Mouse (Mus musculus) inflammation-experienced regulatory T-cells, adult 6 months (primary cell): ENCODE results near the gene Pofut2. TPM values are rescaled to one million over a fixed set of nuclear protein-coding genes. Genes with fewer than 3 reads are reported as not detected.

Experiments used
- ATAC-seq: one replicate; pipeline ENCODE4 v1.8.0; 2017
- polyA plus RNA-seq, 3 experiments: library from polyadenylated mRNA; unstranded; fragments of 100-300 nt; shearing (Covaris generic); gene quantifications; one replicate each; pipeline ENCODE4 v1.2.1; 2017

Pofut2 gene
- polyA plus RNA-seq, 3 experiments from 2014 or later = 19.4 to 24.9 (median 19.8) TPM

- ATAC-seq = no peak
Observed at GRCm38 (mm10) chr10:77231861-77232755, 26.9 kb upstream of the Pofut2 start.

GRCm38 (mm10) chr10:77233230-77233629 is 25.8 kb upstream of the Pofut2 start:
- no peak for ATAC-seq

DNA sequence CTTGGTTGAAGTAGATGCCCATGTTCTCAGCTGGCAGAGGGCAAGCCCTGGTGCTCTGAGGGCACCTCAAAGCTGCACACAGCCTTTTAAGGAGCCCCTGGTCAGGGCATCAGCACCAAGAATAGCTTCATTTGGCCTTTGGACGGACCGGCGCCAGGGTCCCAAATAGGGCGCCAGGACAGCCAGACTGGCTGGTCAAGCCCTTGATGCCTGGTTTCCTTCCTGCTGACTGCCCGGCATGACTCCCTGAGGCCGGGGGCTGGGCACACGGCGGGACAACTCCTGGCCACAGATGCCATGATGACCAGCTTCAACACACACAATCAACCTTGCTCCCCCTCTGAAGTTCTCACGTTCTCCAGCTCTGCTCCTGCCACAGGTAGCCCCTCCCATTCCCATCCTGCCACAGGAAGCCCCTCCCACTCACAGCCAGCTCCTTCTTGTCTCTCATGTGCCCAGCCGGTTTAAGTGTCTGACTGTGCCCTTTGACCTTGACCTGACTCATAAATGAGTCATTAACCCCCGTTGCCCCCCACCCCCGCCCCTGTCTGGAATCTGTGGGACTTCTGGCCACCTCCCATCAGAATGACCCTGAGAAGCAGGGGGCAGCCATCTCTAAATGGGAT is 23.9 kb upstream of the Pofut2 start:
- ATAC-seq = no peak

- no peak for ATAC-seq
Observed at GRCm38 (mm10) chr10:77237795-77238580, 21.0 kb upstream of the Pofut2 start.

DNA sequence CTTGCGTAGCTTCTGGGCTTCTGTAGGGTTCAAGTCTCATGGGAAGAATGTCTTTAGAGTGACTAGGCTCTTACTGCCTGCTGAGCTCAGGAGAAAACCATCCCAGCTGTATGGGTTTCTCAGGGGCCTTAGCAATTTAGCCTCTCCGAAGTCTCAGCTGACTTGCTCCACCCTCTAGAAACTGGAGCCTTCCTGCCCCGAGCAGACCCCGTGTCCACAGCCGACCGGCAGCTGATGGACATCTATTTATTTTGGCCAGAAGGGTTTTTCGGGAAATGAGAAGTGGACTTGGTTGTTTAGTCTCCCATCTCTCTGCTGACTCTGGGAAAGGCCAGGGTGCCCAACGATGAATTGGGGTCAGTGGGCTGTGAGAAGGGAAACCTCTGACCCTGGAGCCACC is 18.3 kb upstream of the Pofut2 start:
- ATAC-seq = no peak

DNA sequence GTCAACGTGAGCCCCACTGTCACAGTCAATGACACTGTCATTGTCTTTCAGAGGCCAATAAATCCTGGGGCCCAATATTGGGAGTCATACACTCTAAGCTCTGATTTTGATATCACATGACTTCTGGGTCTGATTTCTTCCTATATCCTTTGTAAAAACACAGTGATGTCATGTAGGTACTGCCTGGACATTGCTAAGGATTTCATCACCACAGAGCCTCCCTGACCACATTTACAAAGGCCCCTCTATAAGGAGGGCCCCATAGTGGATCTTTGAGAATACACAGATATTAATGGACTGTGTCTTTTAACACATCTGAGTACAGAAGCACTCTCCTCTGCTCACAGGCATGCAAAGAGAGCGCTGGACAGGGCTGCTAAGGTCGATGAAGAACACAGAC is 16.6 kb upstream of the Pofut2 start:
- ATAC-seq = no peak

GRCm38 (mm10) chr10:77242871-77243270 is 16.1 kb upstream of the Pofut2 start:
- no peak for ATAC-seq

- ATAC-seq = no peak
Observed at GRCm38 (mm10) chr10:77243572-77244161, 15.4 kb upstream of the Pofut2 start.

DNA sequence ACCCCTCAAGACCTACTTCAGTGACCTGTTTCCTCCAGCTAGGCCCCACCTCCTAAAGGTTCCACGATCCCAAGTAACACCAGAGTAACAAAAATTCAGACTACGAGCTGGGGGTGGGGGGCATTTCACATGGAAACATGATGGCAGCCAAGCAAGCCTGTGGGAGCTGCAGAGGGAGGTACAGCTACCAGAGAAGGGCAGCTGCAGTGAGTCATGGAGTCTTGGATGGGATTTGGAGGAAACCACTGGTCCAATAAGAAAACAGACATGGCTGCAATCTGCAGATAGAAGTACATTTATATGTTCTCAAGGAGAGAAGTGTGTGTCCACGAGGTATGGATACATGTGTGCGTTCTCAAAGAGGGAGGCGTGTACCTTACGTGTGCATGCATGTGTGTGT is 14.2 kb upstream of the Pofut2 start:
- ATAC-seq = no peak

DNA sequence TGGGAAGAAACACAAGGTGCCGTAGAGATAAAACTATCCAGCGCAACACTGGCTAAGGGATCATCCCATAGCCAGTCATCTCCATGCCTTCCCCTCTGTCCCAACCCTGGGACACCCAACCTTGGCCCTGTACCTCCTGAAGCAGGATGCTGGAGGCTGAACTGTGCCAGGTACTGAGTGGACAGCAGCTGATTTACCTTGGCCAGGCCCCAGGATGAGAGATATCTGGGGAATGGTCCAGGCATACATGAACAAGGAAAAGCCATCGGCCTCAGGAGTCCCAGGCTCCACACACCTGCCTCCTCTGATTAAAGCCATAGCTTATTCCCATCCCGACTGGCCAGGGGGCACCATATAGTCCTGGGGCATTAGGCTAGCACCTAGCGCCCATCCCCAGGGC is 12.0 kb upstream of the Pofut2 start:
- ATAC-seq = no peak

DNA sequence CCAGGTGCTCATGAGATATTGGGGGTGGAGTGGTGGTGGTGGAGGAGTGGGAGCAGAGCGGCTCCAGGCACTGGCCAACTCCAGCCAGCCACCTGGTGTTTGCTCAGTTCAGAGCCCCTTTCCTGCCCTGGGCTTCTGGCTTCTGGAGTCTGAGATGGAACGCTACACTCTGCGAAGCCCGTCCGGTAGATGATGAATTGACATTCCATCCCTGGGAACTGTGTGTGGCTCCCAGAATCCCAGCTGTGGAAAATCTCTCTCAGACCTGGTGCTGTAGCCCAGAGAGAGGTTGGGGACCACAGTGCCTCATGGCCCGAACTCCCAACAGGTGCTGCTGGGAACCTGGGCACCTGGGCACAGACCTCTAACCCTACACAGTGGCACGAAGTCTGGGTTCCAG is 11.3 kb upstream of the Pofut2 start:
- no peak for ATAC-seq

GRCm38 (mm10) chr10:77251223-77251783 is 7.7 kb upstream of the Pofut2 start:
- ATAC-seq = no peak

DNA sequence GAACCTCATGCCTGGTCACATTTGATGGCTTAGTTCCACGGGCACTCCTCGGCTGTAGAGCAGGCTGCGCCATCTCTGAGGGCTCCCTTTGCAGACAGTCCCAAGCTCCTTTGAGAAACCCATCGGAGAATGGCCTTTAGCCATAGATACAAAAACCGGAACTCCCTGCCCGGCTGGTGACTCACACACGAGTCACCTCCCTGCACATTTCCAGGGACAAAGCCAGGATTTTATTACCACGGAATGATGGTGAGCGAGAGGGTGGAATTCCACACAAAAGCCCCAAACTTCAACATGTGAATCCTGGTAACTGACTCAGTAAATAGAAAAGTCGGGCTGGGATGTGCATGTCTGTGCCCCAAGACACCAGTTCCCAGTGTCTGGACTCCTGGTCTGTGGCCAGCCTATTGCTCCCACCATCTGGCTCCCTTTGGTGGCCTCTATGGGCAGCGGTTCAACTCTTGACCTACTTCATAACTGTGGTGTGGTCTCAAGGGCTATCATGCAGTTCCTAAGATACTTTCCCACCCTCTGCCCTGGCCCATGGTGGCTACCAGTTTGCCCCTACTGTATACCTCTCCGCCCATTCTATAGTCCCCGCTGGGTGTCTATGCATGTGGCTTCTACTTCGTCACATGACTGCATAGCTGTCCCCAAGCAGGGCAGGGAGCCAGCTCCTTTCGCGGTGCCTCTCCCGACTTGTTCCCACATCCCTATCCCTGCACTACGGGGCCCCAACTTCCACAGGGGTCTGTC is 7.1 kb upstream of the Pofut2 start:
- ATAC-seq = no peak

DNA sequence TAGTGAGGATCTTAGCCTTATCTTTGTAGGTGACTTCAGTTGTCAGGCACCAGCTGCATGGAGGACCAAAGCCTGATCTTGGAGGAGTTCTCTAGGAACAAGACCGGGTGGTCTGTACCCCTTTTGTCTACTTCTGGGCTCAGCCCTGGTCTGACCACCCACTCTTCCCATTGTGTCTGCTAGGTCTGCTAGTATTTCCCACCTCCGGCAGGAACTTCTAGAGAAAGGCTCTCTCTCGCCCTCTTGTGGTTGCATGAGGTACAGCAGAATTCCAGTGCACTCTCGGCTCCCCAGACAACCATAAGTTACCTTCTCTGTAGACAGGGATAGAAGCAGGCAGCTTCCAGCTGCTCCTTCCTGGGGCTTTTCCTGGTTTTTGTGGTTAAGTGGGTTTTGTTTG is 6.2 kb upstream of the Pofut2 start:
- peak; percentile 79 for ATAC-seq

GRCm38 (mm10) chr10:77255231-77255630 is 3.8 kb upstream of the Pofut2 start:
- no peak for ATAC-seq

DNA sequence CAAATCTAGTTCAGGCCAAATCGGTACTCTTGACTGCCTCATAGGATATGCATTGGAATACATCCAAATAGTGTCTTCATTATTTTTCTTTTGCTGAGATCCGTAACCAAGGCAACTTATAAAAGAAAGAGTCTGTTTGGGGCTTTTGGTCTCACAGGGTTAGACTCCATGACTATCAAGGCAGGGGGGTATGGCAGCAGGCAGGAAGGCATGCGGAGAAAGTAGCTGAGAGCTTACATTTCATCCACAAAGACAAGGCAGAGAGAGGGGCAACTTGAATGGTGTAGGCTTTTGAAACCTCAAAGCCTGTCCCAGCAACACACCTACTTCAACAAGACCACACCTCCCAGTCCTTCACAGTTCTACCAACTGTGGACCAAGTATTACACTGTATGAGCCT is 3.3 kb upstream of the Pofut2 start:
- ATAC-seq = no peak

DNA sequence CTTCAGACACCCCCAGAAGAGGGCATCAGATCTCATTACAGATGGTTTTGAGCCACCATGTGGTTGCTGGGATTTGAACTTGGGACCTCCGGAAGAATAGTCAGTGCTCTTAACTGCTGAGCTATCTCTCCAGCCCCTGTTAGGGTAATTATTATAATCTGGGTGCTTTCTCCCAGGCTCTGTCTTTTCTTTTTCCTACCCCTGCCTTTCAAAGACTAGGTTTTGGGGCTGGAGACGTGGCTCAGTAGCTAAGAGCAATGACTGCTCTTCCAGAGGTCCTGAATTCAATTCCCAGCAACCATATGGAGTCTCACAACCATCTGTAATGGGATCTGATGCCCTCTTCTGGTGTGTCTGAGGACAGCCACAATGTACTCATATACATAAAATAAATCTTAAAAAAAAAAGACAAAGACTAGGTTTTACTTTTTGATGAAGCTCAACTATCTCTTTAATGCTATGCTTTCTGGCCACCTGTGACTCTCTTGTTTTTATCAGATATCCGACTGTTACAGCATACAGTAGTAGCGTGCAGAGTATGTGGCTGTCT is 902 bp upstream of the Pofut2 start:
- ATAC-seq = no peak

- no peak for ATAC-seq
Observed at GRCm38 (mm10) chr10:77260166-77260875, 1.3 kb downstream of the Pofut2 start.

- no peak for ATAC-seq
Observed at GRCm38 (mm10) chr10:77266281-77266680, 7.3 kb downstream of the Pofut2 start.

GRCm38 (mm10) chr10:77267027-77267426 is 8.0 kb downstream of the Pofut2 start:
- ATAC-seq = no peak

DNA sequence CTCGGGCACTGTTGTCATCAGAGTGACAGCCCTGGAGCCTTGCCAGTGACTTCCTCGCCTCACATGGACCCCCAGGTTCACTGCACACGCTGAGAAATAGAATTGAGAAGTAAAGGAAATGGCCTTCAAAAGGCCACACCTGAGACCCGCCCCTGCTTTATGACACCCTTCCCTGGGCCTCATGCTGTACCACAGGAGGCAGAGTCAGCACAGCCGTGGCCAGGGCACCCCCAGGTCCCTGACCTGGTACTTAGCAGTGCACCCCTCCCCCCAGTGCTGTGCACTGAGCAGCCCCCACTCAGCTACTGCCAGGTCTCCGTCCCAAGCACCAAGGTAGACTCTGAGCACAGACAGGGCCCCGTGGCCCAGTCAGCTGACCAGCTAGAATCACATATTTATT is 10.1 kb downstream of the Pofut2 start:
- no peak for ATAC-seq
